Mouse (Mus musculus) right cerebral cortex, postnatal 10 days (tissue): Measurements from ENCODE around the gene Trp63.
A peak's percentile ranks its signal among the peaks of the same experiment; 100 is the strongest.
"Not testable (repeated sequence)": the region's sequence is repeated elsewhere in the genome, so short reads cannot be mapped to it uniquely, and the experiment has no call there.

Experiments used
- DNase-seq, 2 experiments: peaks; one replicate each; pipeline ENCODE4 v3.0.0; 2021; ENCODE audit warnings: low spot score in 2 of 2

Gene Trp63

DNA sequence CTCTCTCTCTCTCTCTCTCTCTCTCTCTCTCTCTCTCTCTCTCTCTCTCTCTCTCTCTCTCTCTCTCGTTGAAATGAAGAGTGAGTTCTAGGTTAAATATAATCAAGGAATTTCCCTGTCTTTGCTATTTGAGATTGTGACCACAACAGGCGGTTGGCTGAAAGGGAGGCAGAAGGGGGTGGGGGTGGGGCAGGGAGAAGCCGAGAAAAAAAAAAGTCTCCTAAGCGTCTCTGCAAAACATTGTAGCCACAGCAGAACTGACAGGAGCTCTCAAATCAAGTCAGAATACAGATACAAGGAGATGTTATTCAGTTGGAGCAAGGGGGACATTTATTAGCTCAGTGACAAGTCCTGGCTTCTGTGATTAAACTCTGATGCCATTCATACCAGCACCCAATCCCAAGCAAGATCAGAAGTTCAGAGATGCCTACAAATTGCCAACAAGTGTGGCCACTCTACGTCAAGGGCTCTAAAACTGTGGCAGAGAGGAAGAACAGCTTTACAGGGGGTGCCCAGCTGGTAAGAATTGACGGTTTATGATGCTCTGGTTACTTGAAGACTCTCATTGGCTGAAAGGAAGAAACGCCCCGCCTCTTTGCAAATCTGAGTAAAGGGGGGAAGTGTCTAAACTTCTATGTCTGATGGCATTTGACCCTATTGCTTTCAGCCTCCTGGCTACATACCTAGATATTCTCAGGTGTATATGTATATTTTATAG lies at the start of gene Trp63:
Gene Trp63 (plus strand): TSS at position 233 of the 718 bp plus-strand sequence.
- no peak for DNase-seq

DNA sequence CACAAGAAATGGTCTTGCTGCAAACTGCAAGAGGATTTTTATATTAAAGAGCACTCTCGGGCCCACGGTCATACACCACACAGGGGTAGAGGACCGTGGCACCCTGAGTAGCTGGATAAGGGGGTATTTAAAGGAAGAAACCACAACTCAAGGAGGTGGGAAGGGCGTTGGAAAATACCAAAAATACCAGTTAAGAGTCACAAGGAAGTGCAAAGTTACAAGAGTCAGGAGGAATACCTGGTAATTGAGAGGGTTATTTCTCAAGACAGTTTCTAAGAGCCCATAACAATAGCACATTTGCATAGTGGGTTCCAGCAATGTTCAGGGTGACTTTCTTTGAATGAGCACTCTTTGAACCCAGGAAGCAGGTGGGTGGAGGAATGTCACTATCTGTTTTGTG lies 38.8 kb upstream of the Trp63 start:
- DNase-seq, result not testable (repeated sequence)

DNA sequence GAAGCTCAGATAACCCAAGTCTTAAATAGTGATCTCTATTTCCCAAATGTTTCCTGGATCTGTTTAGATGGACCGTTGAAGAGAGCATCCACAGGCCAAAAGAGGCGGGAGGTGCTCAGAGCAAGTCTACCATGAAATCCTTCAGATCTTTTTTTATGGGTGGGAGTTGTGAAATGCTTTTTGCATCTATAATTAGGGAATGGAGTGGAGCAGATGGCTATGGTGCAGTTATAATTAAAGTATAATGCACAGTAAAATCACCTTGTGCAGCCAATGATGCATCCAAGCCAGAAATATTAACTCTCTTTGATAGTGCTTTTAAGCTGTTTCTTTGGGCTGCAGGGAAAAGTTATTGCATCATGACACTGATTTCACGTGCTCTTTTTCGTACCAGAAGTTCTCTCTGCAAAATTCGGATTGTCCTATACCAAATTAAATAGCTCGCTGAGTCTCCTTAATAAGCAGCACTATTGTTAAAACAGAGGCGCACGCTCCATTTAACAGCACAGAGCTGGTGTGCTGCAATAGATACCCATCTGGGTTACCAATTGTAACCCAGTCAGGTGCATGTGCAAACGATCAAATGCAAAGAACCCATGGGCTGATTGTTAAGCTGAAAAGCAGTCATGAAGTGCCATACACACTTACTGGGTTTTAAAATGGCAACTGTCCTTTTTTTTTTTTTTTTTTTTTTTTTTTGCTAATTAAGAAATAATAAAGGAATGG lies 22.9 kb upstream of the Trp63 start:
- no peak for DNase-seq

DNA sequence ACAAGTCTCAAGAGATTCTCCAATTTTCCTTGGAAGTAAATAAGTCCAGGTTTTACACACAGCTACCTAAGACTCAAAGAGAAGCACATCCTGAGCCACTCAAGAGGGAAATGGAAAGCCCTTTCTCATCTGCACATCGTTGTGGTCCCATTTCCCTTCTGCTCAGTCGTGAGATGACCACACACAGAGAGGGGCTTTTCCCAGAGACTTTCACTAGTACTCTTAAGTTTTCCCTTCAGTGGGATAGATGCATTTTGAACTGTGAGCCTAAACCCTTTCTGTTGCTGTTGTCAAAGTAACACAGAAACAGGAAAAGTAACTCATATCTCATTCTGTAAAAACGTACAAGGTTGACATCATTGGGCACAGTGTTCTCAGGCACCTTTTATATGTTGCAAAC lies 20.4 kb upstream of the Trp63 start:
- DNase-seq, result no peak

DNA sequence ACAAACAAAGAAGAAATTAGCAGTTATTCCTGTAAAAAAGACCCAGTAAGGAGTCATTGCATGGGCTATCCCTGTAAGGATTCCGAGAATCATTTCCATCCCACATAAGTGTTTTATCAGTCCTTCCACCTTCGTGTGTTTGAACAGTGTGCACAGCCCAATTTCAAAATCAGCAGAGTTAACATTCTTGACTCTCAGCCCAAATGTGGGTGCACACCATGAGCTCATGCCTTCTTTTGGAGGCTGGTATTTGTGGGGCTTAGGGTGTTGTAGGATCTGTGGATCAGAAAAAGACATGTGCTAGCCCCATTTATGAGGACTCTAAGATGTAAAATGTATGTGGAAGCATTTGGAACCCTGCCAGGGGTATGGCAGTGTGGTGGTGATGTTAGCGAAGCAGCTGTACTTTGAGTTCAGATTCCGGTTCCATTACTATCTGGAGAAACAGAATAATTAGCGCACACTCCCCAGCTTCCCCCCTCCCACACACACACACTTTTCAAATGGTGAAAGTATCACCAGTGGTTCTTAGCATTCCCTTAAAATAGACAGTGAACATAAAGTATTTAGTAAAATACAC lies 9.6 kb upstream of the Trp63 start:
- no peak for DNase-seq

DNA sequence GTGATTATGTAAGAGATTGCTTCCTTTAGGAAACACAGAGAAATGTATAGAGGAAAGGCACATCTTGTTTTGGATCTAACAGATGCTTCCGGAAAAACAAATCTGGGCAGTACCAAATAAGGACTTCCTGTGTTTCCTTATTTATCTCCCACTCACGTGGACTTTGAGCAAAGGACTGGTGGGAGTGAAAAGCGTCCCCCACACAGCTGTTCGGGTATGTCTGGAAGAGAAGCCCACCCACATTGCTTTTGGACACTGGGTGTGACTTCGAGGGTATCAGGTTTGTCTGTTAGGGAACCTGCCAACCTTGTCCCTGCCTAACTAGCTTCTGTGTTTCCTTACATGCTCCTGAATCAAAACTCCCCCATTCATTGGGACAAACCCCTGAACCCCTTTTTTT lies 3.2 kb upstream of the Trp63 start:
- DNase-seq, result peak in 1 of 2 experiments; percentile 30

DNA sequence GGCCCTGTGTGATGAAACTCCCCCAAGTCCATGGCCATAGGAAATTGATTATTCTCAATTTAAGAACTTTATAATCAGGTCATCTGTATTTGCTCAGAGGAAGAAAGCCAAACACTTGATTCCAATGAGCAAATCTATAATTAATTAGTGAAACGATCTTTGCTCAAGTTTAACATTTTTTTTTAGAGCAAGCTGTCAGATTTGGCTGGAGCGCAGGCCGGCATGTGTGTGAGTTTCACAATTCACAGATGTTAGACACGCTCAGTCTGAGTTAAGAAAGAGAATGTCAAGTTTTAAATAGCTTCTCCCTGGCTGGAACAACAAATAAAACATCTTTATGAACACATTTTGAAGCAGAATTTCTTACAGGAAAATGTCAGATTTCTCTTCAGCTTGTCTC lies 1.0 kb upstream of the Trp63 start:
- DNase-seq, result peak; percentile 45

DNA sequence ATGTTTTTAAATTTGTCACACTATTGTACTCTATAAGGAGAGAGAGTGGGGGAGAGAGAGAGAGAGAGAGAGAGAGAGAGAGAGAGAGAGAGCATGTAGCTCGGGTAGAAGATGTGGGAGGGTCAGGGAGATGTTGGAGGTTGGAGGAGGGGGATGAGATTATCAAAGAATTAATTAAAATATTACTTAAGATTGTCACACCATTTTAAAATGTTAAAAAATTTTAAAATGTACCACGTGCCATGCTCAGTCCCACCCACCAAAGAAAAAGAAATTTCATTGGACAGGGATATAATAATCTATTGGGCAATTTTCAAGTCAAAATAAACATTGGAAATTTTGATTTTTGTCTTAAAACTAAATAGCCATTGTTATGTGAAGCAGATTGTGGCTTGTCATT lies 1.0 kb downstream of the Trp63 start:
- no peak for DNase-seq

DNA sequence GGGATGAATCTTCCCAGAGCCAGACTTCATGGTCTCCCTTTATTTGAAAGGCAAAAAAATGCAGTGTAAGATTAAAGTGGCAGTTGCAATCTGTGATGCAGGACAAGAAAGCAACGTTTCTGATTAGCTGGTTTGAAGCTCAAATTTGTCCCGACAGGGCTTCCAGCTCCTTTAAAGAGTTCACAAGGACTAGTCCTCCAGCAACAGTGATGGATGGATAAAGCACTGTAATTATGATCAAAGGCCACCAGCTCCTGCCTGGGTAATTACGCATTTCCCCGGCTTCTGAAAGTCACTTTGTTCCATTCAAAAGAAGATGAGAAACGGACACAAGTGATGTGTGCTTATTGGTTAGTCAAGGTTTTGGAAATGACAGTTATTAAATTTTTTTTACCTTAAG lies 7.0 kb downstream of the Trp63 start:
- DNase-seq, result no peak

DNA sequence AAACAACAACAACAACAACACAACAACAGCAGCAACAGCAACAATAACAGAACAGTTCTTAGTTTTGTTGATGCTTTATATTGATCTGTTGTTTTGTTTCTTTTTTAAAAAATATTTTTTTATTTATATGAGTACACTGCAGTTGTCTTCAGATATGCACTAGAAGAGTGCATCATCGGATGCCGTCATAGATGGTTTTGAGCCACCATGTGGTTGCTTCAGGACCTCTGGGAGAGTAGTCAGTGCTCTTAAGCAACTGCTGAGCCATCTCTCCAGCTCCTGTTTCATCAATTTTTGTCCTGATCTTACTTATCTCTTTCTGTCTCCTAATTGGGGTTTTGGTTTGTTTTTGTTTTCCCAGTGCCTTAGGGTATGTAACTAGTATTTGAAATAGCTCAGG lies 17.7 kb downstream of the Trp63 start:
- DNase-seq, result no peak

DNA sequence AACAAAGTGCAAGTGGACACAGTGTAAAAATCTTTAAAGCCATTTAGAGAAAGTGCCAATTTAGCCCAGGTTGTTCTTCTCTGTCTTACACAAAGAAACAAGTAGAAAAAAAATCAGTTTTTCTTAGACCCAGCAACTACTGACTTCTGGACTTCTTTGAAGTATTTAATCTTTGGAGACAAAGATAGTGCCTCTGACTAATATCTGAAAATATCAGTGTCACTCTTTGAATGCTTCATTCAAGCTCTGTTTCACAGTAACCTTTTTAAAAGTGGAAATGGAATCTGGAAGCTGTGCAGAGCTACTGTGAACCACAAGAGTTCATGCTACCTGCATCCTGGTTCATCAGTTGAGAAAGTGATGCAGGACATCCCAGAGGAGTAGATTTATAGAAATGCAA lies 22.7 kb downstream of the Trp63 start:
- no peak for DNase-seq

DNA sequence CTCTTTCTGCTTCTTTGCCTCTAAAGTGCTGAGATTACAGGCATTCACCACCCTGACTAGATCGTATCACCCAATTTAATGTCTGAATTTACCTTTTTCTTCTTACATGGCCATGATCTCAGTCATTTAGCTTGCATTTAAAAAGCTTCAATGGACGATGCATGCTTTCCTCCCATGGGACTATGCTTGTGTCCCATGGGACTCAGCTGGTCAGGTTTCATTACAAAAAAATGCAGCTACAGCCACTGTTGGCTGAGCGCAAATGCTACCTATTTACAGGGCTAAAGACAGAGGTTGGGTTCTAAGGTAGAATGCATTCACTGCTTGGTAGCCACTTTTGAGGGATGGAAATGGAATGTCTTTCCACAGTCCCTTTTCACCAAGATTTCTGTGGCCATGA lies 32.2 kb downstream of the Trp63 start:
- DNase-seq, result no peak

DNA sequence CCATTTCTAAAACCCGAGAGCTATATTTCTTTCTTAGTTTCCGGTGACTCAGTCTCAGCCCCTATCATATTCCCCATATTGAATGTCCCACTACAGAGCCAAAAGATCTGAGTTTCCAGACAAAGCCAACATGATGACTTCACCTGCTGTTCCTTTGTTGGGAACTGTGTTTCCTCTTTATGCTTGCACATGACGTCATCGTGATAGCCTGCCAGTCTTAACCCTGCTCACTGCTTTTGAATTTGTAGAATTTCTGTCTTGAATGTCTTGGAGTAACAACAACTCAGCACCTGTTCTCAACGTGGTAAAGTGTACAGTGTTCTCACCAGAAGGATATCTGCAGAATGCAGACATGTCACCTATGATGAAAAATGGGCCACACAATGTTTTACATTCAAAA lies 39.6 kb downstream of the Trp63 start:
- DNase-seq, result no peak

DNA sequence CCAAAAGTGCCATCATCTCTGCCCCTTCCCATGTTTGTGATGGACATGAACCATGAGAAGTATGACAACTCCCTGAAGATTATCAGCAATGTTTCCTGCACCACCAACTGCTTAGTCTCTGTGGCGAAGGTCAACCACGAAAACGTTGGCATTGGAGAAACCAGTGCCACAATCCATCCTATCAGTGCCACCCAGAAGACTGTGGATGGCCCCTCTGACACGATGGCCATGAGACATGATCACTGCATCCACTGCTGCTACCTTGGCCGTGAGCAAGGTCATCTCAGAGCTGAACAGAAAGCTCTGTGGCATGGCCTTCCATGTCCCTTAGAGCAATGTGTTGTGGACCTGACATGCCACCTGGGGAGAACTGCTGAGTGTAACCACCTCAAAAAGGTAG lies 43.4 kb downstream of the Trp63 start:
- no peak for DNase-seq

DNA sequence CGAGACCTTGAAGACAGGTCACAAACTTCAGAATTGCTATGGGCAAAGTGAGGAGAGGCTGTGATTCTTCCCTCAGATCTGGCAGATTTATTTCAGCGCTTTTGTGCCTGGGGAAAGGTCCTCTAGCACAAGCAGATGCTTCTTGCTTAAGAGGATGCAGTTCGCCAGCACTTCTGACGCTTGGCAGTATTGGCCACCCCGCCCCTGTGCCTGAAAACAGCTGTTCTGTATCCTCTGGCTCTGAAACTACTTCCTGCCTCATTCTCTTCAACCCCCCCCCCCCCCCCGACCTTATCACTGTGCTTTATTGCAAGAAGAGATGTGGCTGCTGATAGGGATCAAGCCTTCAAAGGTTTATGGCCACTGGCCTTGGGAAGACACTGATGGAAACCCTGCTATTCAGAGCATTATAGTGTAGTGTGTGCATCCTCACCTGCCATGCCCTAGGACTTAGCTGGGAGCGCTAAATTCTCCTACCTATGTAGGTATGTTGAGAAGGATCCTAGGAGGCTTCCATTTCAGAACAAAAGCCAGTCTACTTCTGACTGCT lies 44.5 kb downstream of the Trp63 start:
- DNase-seq, result no peak

DNA sequence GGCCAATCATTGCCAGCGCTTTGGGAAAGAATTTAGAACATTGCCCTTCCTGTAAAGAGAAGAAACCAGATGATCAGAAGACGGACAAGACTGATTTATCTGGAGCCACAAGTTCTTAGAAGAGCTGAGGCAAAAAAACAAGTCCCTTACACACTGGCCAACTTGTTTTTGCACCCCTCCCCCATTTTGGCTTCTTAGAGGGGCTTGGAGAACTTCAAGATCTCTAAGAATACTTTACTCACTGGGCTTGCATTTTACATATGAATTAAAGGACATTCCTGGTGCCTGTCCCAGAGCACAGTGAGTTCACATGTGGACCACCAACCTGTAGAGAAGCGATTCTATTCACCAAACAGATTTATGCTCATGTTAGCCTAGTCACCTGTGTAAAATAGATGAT lies 53.3 kb downstream of the Trp63 start:
- peak; percentile 36 to 53 for DNase-seq

DNA sequence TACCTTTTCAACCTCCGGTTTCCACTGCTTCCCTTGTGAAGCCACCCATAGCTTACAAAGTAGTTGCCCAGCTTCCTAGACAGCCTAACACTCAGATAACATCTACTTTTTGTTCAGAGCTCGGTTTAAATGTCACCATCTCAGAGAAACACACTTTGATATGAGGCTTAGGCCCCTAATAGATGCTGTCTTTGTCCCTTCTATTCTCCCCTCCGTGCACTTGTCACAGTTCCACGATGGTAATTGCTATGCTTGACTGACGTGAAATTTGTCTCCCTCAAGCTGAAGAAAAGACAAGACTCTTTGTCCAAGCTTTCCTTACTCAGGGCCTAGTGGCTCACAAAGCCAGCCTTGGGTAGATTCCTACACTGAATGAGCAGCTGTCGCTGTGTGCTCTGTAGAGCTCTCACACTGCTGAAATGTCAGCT lies 54.1 kb downstream of the Trp63 start:
- peak; percentile 27 to 28 for DNase-seq

DNA sequence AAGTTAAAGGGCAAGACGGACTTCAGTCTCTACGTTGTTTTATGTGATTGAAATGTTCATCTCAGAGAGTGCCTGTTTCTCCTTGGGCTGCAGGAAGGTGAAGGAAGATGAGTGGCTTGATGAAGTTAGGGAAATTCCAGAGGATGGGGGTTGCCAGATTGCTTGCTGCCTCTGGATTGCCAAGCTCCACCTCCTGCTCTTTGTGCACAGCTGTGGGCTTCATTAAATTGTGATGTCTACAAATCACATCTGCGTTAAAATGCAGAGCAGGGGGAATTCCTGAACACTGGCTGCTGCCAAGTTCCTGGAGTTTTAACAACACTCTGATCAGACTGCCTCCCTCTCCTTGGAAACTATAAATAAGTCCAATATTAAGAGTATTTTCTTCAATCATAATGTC lies 63.2 kb downstream of the Trp63 start:
- no peak for DNase-seq

DNA sequence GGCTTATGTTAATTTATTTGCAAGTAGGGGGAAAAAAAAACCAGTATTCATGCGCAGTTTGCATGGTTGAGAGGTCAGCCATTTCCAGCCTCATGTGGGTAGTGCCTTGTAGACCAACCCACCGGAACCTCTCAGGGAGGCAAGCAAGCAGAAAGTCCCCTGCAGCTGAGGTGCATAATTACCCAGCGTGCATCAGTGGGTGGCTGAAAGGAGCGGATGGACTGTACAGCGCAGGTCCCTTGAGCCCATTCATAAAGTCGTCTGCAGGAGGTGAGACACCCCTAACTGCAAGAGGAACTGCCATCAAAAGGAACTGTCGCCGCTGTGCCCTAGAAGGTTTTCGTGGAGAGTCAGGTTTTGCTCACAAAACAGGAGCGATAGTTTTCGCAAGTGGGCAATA lies 68.3 kb downstream of the Trp63 start:
- DNase-seq, result no peak

DNA sequence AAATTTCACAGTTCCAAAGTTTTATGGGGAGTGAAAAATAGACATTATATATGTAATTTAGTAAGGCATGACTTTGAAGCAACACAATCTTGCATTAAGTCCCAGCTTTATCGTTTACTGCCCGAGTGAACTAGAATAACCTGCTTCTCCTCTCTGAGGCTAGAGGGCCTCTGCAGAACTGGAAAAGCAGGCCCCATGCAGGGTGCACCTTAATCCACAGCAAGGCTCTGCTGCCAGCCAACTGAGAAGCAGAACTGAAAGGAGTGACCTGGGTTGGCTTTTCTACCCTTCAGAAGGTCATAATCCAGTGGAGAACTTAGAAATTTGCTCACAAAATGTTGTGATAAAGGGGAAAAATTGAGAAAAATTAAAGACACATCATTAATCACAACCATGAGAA lies 74.5 kb downstream of the Trp63 start:
- DNase-seq, result no peak

DNA sequence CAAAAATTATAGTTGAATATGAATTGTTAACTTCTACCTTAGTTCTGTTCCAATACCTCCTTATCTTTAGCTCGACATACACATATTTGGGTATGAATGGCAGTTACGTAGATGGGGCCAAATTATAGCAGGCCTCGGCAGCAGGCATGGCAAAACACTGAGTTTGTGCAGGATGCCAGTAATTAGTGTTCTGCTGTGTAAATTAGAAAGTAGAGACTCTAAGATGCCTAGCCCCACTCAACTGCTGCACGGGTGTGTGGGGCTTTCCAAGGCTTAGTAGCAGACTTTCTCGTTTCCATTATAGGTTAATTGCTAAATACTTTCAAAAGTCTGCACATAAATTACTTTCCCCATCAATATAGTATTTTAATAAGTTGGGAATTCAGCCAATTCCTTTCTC lies 82.0 kb downstream of the Trp63 start:
- no peak for DNase-seq

DNA sequence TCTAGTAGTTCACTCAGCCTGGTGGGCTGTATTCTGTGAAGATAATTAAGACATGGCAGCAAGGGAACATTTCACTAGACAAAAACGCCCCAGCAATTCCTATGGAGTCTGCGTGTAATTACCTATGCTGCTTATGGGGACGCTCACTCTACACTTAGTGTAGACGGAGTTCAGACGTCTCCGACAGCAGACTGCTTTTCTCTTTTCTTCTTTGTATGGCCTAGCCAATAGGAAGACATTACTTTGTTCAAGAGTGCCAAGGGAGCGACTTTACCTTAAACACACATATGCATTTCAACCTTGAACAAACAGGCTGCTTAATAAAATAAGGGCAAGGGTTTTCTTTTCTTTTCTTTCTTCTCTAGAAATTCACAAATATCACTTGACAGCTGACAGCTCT lies 91.0 kb downstream of the Trp63 start:
- no peak for DNase-seq

DNA sequence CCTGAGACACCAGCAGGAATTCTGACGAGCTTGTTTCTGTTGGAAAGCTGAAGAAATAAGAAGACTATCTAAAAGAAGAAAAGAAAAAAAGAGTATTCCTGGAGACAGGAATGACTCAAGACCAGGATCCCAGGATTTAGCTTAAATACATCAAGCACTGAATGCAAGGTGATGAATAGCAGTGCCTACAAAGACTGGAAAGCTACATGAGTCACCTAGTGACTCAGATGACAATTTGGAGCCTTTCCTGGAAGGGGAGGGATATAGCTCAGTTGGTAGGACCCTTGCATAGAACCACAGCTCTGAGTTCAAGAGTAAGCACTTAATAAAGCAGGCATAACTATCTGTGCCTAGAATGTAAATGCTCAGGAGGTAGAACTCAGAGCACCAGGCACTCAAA lies 93.9 kb downstream of the Trp63 start:
- DNase-seq, result no peak
